Mouse (Mus musculus) macrophage (primary cell): Measurements from ENCODE around the gene Aldh6a1. TPM values are rescaled to one million over a fixed set of nuclear protein-coding genes. Genes with fewer than 3 reads are reported as not detected.

ENCODE experiments used
- H3K27ac ChIP-seq: fragments of 350-480 bp; formaldehyde crosslinking; 2 replicates; pipeline ENCODE4 v1.9.0; 2021
- H3K36me3 ChIP-seq: fragments of 350-480 bp; formaldehyde crosslinking; 2 replicates; pipeline ENCODE4 v1.9.0; 2021; ENCODE audit errors: inconsistent target
- H3K4me3 ChIP-seq: fragments of 350-480 bp; formaldehyde crosslinking; 2 replicates; pipeline ENCODE4 v1.9.0; 2021; ENCODE audit errors: inconsistent target
- H3K79me2 ChIP-seq: fragments of 350-480 bp; formaldehyde crosslinking; 2 replicates; pipeline ENCODE4 v1.9.0; 2021; ENCODE audit errors: inconsistent target
- WGBS: methylation state at CpG from one replicate; pipeline ENCODE4 v1.1.7; 2026; ENCODE audit warnings: inconsistent platforms; ENCODE audit not compliant: missing documents; 5-methylcytosine and 5-hydroxymethylcytosine counted together
- polyA plus RNA-seq: library from polyadenylated mRNA; stranded (reverse); fragments of 250-400 nt; gene quantifications from 3 replicates; pipeline ENCODE4 v1.2.4, GENCODE M21; 2018; ENCODE audit warnings: inconsistent platforms
- total RNA-seq, 78 experiments: library from RNA; depleted of rRNA; stranded (reverse); fragments of 250-400 nt; gene quantifications; 1 replicate in 9 of 78; 2 replicates in 24 of 78; 3 replicates in 43 of 78; 4 replicates in 2 of 78; pipeline ENCODE4 v1.2.4; 2018; ENCODE audit warnings: inconsistent platforms in 56 of 78

Aldh6a1 gene
- total RNA-seq (2018; cell fraction: chromatin; rRNA removed) = 10 to 100 TPM in 20 of 26 experiments, 1 to 10 TPM in 6; 6.7 to 25.9 (median 14.2) TPM
- 10 to 100 TPM in 18 of 26 experiments, 1 to 10 TPM in 8; 8.1 to 17.0 (median 10.9) TPM for total RNA-seq (2018; cell fraction: cytosol; rRNA removed)
- total RNA-seq (2018; cell fraction: nucleus; rRNA removed) = 10 to 100 TPM in 16 of 26 experiments, 1 to 10 TPM in 10; 6.1 to 23.5 (median 11.2) TPM
- polyA plus RNA-seq = 10.7 to 14.2 TPM (median 13.8 TPM) in 3 replicates

- peak within 1 kb of the TSS; percentile 96 for H3K4me3 ChIP-seq
- peak within 1 kb of the TSS; percentile 54 for H3K27ac ChIP-seq
- WGBS = 0% methylated on average over 44 of the region's 49 CpGs
- no peaks in the 10 kb centered on the region for H3K36me3 ChIP-seq
- H3K79me2 ChIP-seq = peaks cover 40% of the 10 kb centered on the region
These were observed at the start of gene Aldh6a1, which contains the start of gene Lin52 for GRCm38 (mm10) chr12:84450718-84451646. Gene Aldh6a1, minus strand, starts transcription at chr12:84451004. Gene Lin52, plus strand, starts transcription at chr12:84451422.

- Histone ChIP-seq H3K79me2 (no peaks in the 10 kb centered on the region), H3K27ac (no peak overlapping the region), H3K4me3 (no peak overlapping the region), H3K36me3 (no peaks in the 10 kb centered on the region)
- WGBS = 88% methylated on average over 1 of the region's 1 CpGs
These were observed 46.0 kb upstream of the Aldh6a1 start for GRCm38 (mm10) chr12:84496795-84497194.

GRCm38 (mm10) chr12:84487324-84488056, 36.7 kb upstream of the Aldh6a1 start:
- Histone ChIP-seq H3K4me3 (no peak overlapping the region), H3K27ac (no peak overlapping the region), H3K79me2 (no peaks in the 10 kb centered on the region), H3K36me3 (no peaks in the 10 kb centered on the region)
- WGBS = 89% methylated on average over 8 of the region's 8 CpGs

- H3K27ac ChIP-seq = no peak overlapping the region
- no peak overlapping the region for H3K4me3 ChIP-seq
- WGBS = 94% methylated on average over 14 of the region's 14 CpGs
- H3K36me3 ChIP-seq = no peaks in the 10 kb centered on the region
- H3K79me2 ChIP-seq = no peaks in the 10 kb centered on the region
These were observed 32.2 kb upstream of the Aldh6a1 start for GRCm38 (mm10) chr12:84482778-84483585.

DNA sequence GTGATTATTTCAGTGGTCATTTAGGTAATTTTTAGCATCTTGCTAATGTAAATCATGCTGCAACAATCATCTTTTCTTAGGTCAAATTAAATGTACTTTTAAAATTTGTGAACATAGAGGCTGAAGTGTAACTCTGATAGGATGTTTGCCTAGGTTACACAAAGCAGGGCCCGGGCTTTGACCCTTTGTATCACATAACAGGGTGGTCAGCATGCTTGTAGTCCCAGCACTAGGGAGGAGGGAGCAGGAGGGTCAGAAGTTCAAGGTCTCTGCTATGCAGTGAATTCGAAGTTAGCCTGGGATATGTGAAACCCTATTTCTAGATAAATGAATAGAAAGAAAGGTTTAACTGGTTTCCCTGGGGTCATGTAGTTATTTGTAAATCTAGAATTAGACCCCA, 30.4 kb upstream of the Aldh6a1 start:
- H3K4me3 ChIP-seq = no peak overlapping the region
- H3K36me3 ChIP-seq = no peaks in the 10 kb centered on the region
- no peak overlapping the region for H3K27ac ChIP-seq
- WGBS = 100% methylated on average over 2 of the region's 2 CpGs
- no peaks in the 10 kb centered on the region for H3K79me2 ChIP-seq

- WGBS = 93% methylated on average over 7 of the region's 7 CpGs
- Histone ChIP-seq H3K79me2 (no peaks in the 10 kb centered on the region), H3K4me3 (no peak overlapping the region), H3K36me3 (no peaks in the 10 kb centered on the region), H3K27ac (no peak overlapping the region)
These were observed 28.1 kb upstream of the Aldh6a1 start for GRCm38 (mm10) chr12:84478937-84479336.

- WGBS = 11% methylated on average over 1 of the region's 1 CpGs
- Histone ChIP-seq H3K4me3 (no peak overlapping the region), H3K27ac (no peak overlapping the region), H3K79me2 (no peaks in the 10 kb centered on the region), H3K36me3 (peaks cover 42% of the 10 kb centered on the region)
These were observed 17.9 kb upstream of the Aldh6a1 start for GRCm38 (mm10) chr12:84468701-84469100.

GRCm38 (mm10) chr12:84462856-84463255, 12.1 kb upstream of the Aldh6a1 start:
- Histone ChIP-seq H3K79me2 (no peaks in the 10 kb centered on the region), H3K36me3 (peaks cover 68% of the 10 kb centered on the region), H3K27ac (no peak overlapping the region), H3K4me3 (no peak overlapping the region)
- 84% methylated on average over 3 of the region's 3 CpGs for WGBS

- Histone ChIP-seq H3K36me3 (peaks cover 67% of the 10 kb centered on the region), H3K4me3 (no peak overlapping the region), H3K79me2 (no peaks in the 10 kb centered on the region; the same call in 1 of the 2 replicates), H3K27ac (no peak overlapping the region)
- WGBS = 83% methylated on average over 5 of the region's 5 CpGs
These were observed 10.6 kb upstream of the Aldh6a1 start for GRCm38 (mm10) chr12:84461416-84461815.

DNA sequence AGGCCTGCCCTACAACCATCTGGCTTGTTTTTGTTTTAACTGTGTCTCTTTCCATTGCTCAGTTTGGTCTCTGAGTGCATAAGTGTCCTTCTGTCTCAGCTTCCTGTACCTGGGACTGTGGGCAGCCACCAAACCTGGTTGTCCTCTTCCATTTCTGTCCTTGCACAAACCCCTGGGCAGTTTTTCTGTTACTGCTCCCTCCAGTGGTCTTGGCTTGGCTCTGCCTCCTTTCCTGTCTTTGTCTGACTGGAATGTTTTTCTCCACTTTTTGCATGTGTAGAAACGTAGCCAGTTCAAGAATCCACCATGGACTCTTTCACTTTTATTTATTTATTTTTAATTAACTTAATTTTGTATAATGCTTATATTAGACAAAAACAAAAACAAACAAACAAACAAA, 9.0 kb upstream of the Aldh6a1 start:
- peaks cover 9% of the 10 kb centered on the region for H3K79me2 ChIP-seq
- H3K27ac ChIP-seq = no peak overlapping the region
- peaks cover 60% of the 10 kb centered on the region for H3K36me3 ChIP-seq
- WGBS = 80% methylated on average over 1 of the region's 1 CpGs
- no peak overlapping the region for H3K4me3 ChIP-seq

DNA sequence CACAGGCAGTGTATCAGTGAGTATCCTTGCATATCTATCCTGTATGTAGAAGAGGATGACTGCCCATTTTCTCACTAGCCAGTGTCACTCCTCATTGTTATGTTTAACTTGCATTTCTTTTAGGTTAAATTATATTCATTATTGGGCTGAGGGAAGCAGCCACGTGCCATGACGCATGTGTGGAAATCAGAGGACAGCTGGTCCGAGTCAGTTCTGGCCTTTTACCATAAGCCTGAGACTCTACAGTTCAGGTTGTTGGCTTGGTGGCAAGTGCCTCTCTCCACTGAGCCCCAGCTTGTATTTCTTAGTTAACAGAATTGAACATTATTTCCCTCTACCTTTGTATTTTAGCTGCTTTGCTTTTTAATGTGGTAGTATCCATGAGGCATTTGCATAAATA, 6.1 kb upstream of the Aldh6a1 start:
- no peak overlapping the region for H3K27ac ChIP-seq
- 100% methylated on average over 3 of the region's 3 CpGs for WGBS
- peaks cover 38% of the 10 kb centered on the region for H3K79me2 ChIP-seq
- H3K36me3 ChIP-seq = peaks cover 32% of the 10 kb centered on the region
- no peak overlapping the region for H3K4me3 ChIP-seq

DNA sequence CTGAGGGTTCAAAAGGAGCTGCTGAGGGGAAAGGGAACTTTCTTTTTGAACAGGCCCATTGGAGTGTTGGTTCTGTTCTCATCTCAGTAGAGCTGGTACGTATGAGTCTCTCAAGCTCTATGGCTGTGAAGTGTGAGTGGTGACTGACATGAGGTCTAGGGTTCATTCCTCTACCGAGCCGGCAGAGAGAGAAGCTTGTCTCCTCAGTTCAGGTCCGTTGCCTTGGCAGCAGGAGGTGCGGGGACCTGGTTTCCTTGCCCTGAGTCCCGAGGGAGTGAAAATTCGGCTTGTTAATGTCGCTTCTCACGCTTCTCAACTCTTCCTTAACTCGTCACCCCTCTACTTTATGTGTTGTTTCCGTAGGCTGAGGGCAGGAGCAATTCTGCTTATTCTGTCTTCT, 997 bp upstream of the Aldh6a1 start:
- Histone ChIP-seq H3K79me2 (peaks cover 40% of the 10 kb centered on the region), H3K4me3 (peak overlapping the region; percentile 96), H3K36me3 (no peaks in the 10 kb centered on the region), H3K27ac (peak overlapping the region; percentile 54)
- WGBS = 3% methylated on average over 11 of the region's 11 CpGs

GRCm38 (mm10) chr12:84450351-84450717, 470 bp downstream of the Aldh6a1 start:
- H3K79me2 ChIP-seq = peaks cover 36% of the 10 kb centered on the region
- H3K36me3 ChIP-seq = no peaks in the 10 kb centered on the region
- H3K4me3 ChIP-seq = peak overlapping the region; percentile 96
- H3K27ac ChIP-seq = peak overlapping the region; percentile 24; the same call in 1 of the 2 replicates
- 2% methylated on average over 6 of the region's 6 CpGs for WGBS

- WGBS = 69% methylated on average over 10 of the region's 10 CpGs
- Histone ChIP-seq H3K4me3 (peak overlapping the region; percentile 96), H3K36me3 (no peaks in the 10 kb centered on the region), H3K27ac (no peak overlapping the region), H3K79me2 (peaks cover 32% of the 10 kb centered on the region)
These were observed 917 bp downstream of the Aldh6a1 start for GRCm38 (mm10) chr12:84449887-84450286.
